Mouse (Mus musculus): ENCODE data around the gene Olfm3. TPM values are rescaled to one million over a fixed set of nuclear protein-coding genes. Genes with fewer than 3 reads are reported as not detected.

Olfm3 gene
- polyA plus RNA-seq, 1 experiment = 0.07 TPM

GRCm38 (mm10) chr3:115090670-115091069 lies 186.8 kb downstream of the Olfm3 start:
- H3K27me3 ChIP-seq (ENCODE audit: control insufficient read depth, insufficient read depth, low read length) = no peaks in the 10 kb centered on the region
- TF ChIP-seq POLR2A (IDR thresholded peaks at IDR 0.05; ENCODE audit: control insufficient read depth, extremely low read depth, insufficient read depth, low read length, poor library complexity) (no peak), CTCF (IDR thresholded peaks at IDR 0.05; ENCODE audit: borderline replicate concordance, control insufficient read depth, extremely low read depth, insufficient read depth, low read length, poor library complexity) (no peak)
- 61% methylated on average over 2 of the region's 2 CpGs for WGBS
- no peak overlapping the region for H3K4me3 ChIP-seq (ENCODE audit: control insufficient read depth, insufficient read depth, low read length)
- H3K4me1 ChIP-seq (replicated peaks; ENCODE audit: control insufficient read depth, insufficient read depth, low read length) = no peaks in the 10 kb centered on the region
- no peaks in the 10 kb centered on the region for H3K36me3 ChIP-seq (ENCODE audit: control insufficient read depth, insufficient read depth, low read length)
- DNase-seq = no peak
- no peak overlapping the region for H3K27ac ChIP-seq (ENCODE audit: control insufficient read depth, insufficient read depth, low read length)

GRCm38 (mm10) chr3:115095496-115095895 lies 191.6 kb downstream of the Olfm3 start:
- DNase-seq = no peak
- H3K4me3 ChIP-seq (ENCODE audit: control insufficient read depth, insufficient read depth, low read length) = no peak overlapping the region
- no peaks in the 10 kb centered on the region for H3K36me3 ChIP-seq (ENCODE audit: control insufficient read depth, insufficient read depth, low read length)
- no peak overlapping the region for H3K27ac ChIP-seq (ENCODE audit: control insufficient read depth, insufficient read depth, low read length)
- H3K4me1 ChIP-seq (replicated peaks; ENCODE audit: control insufficient read depth, insufficient read depth, low read length) = no peaks in the 10 kb centered on the region
- WGBS = 70% methylated on average over 3 of the region's 3 CpGs
- TF ChIP-seq CTCF (IDR thresholded peaks at IDR 0.05; ENCODE audit: borderline replicate concordance, control insufficient read depth, extremely low read depth, insufficient read depth, low read length, poor library complexity) (no peak), POLR2A (IDR thresholded peaks at IDR 0.05; ENCODE audit: control insufficient read depth, extremely low read depth, insufficient read depth, low read length, poor library complexity) (no peak)
- H3K27me3 ChIP-seq (ENCODE audit: control insufficient read depth, insufficient read depth, low read length) = no peaks in the 10 kb centered on the region

GRCm38 (mm10) chr3:115099590-115099989 lies 195.7 kb downstream of the Olfm3 start:
- H3K4me1 ChIP-seq (replicated peaks; ENCODE audit: control insufficient read depth, insufficient read depth, low read length) = no peaks in the 10 kb centered on the region
- no peak overlapping the region for H3K4me3 ChIP-seq (ENCODE audit: control insufficient read depth, insufficient read depth, low read length)
- 89% methylated on average over 1 of the region's 1 CpGs for WGBS
- H3K27ac ChIP-seq (ENCODE audit: control insufficient read depth, insufficient read depth, low read length) = no peak overlapping the region
- H3K27me3 ChIP-seq (ENCODE audit: control insufficient read depth, insufficient read depth, low read length) = no peaks in the 10 kb centered on the region
- TF ChIP-seq CTCF (IDR thresholded peaks at IDR 0.05; ENCODE audit: borderline replicate concordance, control insufficient read depth, extremely low read depth, insufficient read depth, low read length, poor library complexity) (no peak), POLR2A (IDR thresholded peaks at IDR 0.05; ENCODE audit: control insufficient read depth, extremely low read depth, insufficient read depth, low read length, poor library complexity) (no peak)
- H3K36me3 ChIP-seq (ENCODE audit: control insufficient read depth, insufficient read depth, low read length) = no peaks in the 10 kb centered on the region
- no peak for DNase-seq

DNA sequence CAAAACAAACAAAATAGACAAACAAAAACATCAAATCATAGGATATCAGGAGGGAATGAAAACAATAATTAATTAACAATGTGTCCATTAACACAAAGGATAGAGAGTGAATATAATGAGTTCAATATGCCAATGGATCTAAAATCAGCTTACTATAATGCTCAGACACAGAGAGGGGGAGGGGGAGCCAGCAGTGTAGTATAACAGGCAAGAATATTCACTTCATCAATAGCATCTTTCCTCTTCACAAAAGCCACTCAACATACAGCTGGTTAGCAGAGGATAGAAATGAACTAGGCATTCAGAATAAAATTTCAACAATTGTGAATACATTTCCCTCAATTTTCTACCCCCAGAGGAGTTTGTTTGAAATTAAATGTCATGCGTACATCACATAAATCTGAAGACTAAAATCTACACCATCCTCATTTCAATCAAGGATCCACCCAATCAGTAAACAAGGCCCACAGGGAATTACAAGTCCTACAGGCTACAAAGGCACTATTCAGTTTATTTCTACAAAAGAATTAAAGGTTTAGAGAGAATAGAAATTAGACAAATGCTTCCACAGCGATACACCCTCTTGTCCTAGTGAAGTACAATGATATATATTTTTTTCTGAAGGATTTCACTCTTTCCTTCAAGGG lies 200.4 kb downstream of the Olfm3 start:
- Histone ChIP-seq H3K27me3 (ENCODE audit: control insufficient read depth, insufficient read depth, low read length) (no peaks in the 10 kb centered on the region), H3K4me3 (ENCODE audit: control insufficient read depth, insufficient read depth, low read length) (no peak overlapping the region), H3K4me1 (replicated peaks; ENCODE audit: control insufficient read depth, insufficient read depth, low read length) (no peaks in the 10 kb centered on the region), H3K36me3 (ENCODE audit: control insufficient read depth, insufficient read depth, low read length) (no peaks in the 10 kb centered on the region), H3K27ac (ENCODE audit: control insufficient read depth, insufficient read depth, low read length) (no peak overlapping the region)
- WGBS = 87% methylated on average over 2 of the region's 2 CpGs
- no peak for DNase-seq
- no peak for TF ChIP-seq POLR2A (IDR thresholded peaks at IDR 0.05; ENCODE audit: control insufficient read depth, extremely low read depth, insufficient read depth, low read length, poor library complexity)
- TF ChIP-seq CTCF (IDR thresholded peaks at IDR 0.05; ENCODE audit: borderline replicate concordance, control insufficient read depth, extremely low read depth, insufficient read depth, low read length, poor library complexity) = no peak

DNA sequence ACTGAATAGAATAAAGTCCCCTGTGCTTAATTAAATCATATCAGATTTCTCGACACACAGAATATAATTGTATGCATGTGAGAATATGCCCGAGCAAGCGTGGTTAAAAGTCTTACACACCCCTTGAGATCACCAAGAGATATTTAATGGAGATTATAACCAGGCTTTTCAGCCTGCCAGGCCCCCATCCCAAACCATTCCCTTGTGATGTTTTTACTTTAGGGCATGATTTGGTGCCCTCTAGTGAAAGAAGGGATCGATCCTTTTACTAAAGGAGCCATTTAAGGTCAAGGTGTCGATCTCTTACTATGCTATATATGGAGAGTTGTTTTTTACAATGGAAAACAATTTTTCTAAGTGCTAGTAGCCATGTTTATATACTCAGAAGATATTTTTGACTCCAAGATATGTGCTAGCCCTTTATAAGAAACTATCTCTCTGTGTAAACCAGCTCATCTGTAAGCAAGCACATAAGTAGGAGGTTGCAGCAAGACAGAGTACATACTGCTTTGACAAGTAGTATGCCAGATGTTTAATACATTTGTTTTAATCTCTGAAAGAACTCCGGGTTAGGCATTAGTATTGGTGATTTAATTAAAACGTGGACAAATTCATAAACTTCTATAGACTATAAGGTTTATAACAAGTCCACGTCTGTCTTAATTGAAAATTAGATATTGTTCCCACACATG lies 201.1 kb downstream of the Olfm3 start:
- no peak for TF ChIP-seq POLR2A (IDR thresholded peaks at IDR 0.05; ENCODE audit: control insufficient read depth, extremely low read depth, insufficient read depth, low read length, poor library complexity)
- no peak for TF ChIP-seq CTCF (IDR thresholded peaks at IDR 0.05; ENCODE audit: borderline replicate concordance, control insufficient read depth, extremely low read depth, insufficient read depth, low read length, poor library complexity)

DNA sequence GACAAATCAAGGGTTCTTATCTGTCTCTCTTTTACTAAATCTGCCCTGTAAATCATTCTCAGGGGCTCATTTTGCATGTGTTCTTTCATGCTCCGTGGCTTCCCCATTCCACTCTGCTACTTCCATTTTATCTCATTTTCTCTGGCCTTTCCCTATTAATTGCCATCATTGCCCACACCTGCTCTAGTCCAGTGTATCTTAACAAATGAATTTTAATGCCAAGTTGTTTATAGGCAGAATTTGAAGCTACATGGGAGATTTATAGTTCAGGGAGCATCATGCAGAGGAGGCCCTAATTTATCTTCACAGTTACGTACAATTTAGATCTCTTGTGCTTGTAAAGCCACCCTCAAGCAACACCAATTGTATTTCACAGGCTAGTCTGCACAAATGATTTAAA lies 241.8 kb downstream of the Olfm3 start:
- 78% methylated on average over 2 of the region's 2 CpGs for WGBS
- no peak for DNase-seq

More for the DNA sequence above, 201.1 kb downstream of the Olfm3 start:
- no peak overlapping the region for H3K4me3 ChIP-seq (ENCODE audit: control insufficient read depth, insufficient read depth, low read length)
- WGBS = 61% methylated on average over 8 of the region's 8 CpGs
- no peaks in the 10 kb centered on the region for H3K36me3 ChIP-seq (ENCODE audit: control insufficient read depth, insufficient read depth, low read length)
- no peaks in the 10 kb centered on the region for H3K4me1 ChIP-seq (replicated peaks; ENCODE audit: control insufficient read depth, insufficient read depth, low read length)
- DNase-seq = no peak
- no peak overlapping the region for H3K27ac ChIP-seq (ENCODE audit: control insufficient read depth, insufficient read depth, low read length)
- H3K27me3 ChIP-seq (ENCODE audit: control insufficient read depth, insufficient read depth, low read length) = no peaks in the 10 kb centered on the region

More for the DNA sequence above, 241.8 kb downstream of the Olfm3 start:
- Histone ChIP-seq H3K27me3 (ENCODE audit: control insufficient read depth, insufficient read depth, low read length) (no peaks in the 10 kb centered on the region), H3K4me1 (replicated peaks; ENCODE audit: control insufficient read depth, insufficient read depth, low read length) (no peaks in the 10 kb centered on the region), H3K36me3 (ENCODE audit: control insufficient read depth, insufficient read depth, low read length) (no peaks in the 10 kb centered on the region), H3K27ac (ENCODE audit: control insufficient read depth, insufficient read depth, low read length) (no peak overlapping the region), H3K4me3 (ENCODE audit: control insufficient read depth, insufficient read depth, low read length) (no peak overlapping the region)
- no peak for TF ChIP-seq POLR2A (IDR thresholded peaks at IDR 0.05; ENCODE audit: control insufficient read depth, extremely low read depth, insufficient read depth, low read length, poor library complexity)
- no peak for TF ChIP-seq CTCF (IDR thresholded peaks at IDR 0.05; ENCODE audit: borderline replicate concordance, control insufficient read depth, extremely low read depth, insufficient read depth, low read length, poor library complexity)

All from thymus, adult 2 months (tissue).